In genomic region chr16:59421571-59422345, GRCm38 (mm10) we compare ENCODE assay signal across 21 mouse cellular contexts. TPM values are rescaled to one million over a fixed set of nuclear protein-coding genes. Genes with fewer than 3 reads are reported as not detected.
A peak's percentile ranks its signal among the peaks of the same experiment; 100 is the strongest.
DNase-seq lines count a peak whose midpoint lies in the region; ATAC-seq lines count a peak whose summit lies in the region.
"Had no signal": no experiment of that assay in that cellular context is flagged by ENCODE, and none has a peak within 500 bp of the region (broad histone marks: within the 10 kb centered on the region; RNA-seq: fewer than 3 reads in every experiment).

No protein-coding gene starts in this region.

- intact Hi-C loops in heart, postnatal 10 days (cut with DNase I) = loop anchor here (1.0 to 5.0 kb wide), 3 partner anchors 51 to 261 kb away; partner anchors contain the start of gene Riox2
- intact Hi-C loops in left cerebral cortex, postnatal 14 days (cut with DNase I) = loop anchor here (2.0 to 5.0 kb wide), 2 partner anchors 181 to 195 kb away; partner anchors contain the start of gene Crybg3

- no peak overlapping the region for H3K4me2 ChIP-seq in midbrain, embryonic 12.5 days (replicated peaks)
- no peak overlapping the region for H3K4me2 ChIP-seq in midbrain, embryonic 16.5 days (ENCODE audit: low read length)
- no peak overlapping the region for H3K4me2 ChIP-seq in embryonic facial prominence, embryonic 11.5 days (ENCODE audit: low read depth, low read length)
- peak overlapping the region; percentile 21 for H3K4me2 ChIP-seq in neural tube, embryonic 13.5 days
- H3K4me2 ChIP-seq in intestine, embryonic 15.5 days (replicated peaks) = no peak overlapping the region
- H3K4me2 ChIP-seq: limb, embryonic 15.5 days had no signal

- H3K36me3 ChIP-seq in heart, embryonic 10.5 days = no peaks in the 10 kb centered on the region
- no peaks in the 10 kb centered on the region for H3K36me3 ChIP-seq in midbrain, embryonic 12.5 days
- no peaks in the 10 kb centered on the region for H3K36me3 ChIP-seq in midbrain, embryonic 16.5 days (ENCODE audit: control insufficient read depth, insufficient read depth, low read length)
- no peaks in the 10 kb centered on the region for H3K36me3 ChIP-seq in embryonic facial prominence, embryonic 11.5 days (replicated peaks; ENCODE audit: control insufficient read depth, insufficient read depth, low read depth, low read length)
- H3K36me3 ChIP-seq in neural tube, embryonic 13.5 days = no peaks in the 10 kb centered on the region
- H3K36me3 ChIP-seq in intestine, embryonic 15.5 days = no peaks in the 10 kb centered on the region
- H3K36me3 ChIP-seq: forebrain, embryonic 10.5 days; limb, embryonic 15.5 days had no signal

- ATAC-seq in midbrain, embryonic 12.5 days (ENCODE audit: low FRiP score, low read depth) = peak; percentile 39; the same call in 1 of the 2 replicates
- no peak for ATAC-seq in midbrain, embryonic 16.5 days
- ATAC-seq in embryonic facial prominence, embryonic 11.5 days (replicated peaks; ENCODE audit: insufficient number of reproducible peaks, low FRiP score, low TSS enrichment, low read depth) = 0 out of 2 replicates have a peak, but pooled peaks have one; percentile 34
- ATAC-seq in neural tube, embryonic 13.5 days (ENCODE audit: low read depth) = peak; percentile 38; the same call in 1 of the 2 replicates
- ATAC-seq in intestine, embryonic 15.5 days = no peak

- 68% methylated on average over 13 of the region's 13 CpGs for WGBS in heart, embryonic 10.5 days
- WGBS in midbrain, embryonic 12.5 days = 41% methylated on average over 13 of the region's 13 CpGs
- 49% methylated on average over 13 of the region's 13 CpGs for WGBS in midbrain, embryonic 16.5 days
- WGBS in embryonic facial prominence, embryonic 11.5 days = 49% methylated on average over 13 of the region's 13 CpGs
- 24% methylated on average over 13 of the region's 13 CpGs for WGBS in neural tube, embryonic 13.5 days
- WGBS in intestine, embryonic 15.5 days = 54% methylated on average over 13 of the region's 13 CpGs

- no peak overlapping the region for H3K27ac ChIP-seq in heart, embryonic 10.5 days
- H3K27ac ChIP-seq in midbrain, embryonic 12.5 days (replicated peaks) = peak overlapping the region; percentile 25; the same call in 1 of the 2 replicates
- H3K27ac ChIP-seq in midbrain, embryonic 16.5 days (ENCODE audit: low read length) = no peak overlapping the region
- no peak overlapping the region for H3K27ac ChIP-seq in embryonic facial prominence, embryonic 11.5 days (replicated peaks; ENCODE audit: low read depth, low read length)
- peak overlapping the region; percentile 28; the same call in 1 of the 2 replicates for H3K27ac ChIP-seq in neural tube, embryonic 13.5 days (replicated peaks)
- no peak overlapping the region for H3K27ac ChIP-seq in intestine, embryonic 15.5 days
- H3K27ac ChIP-seq: forebrain, embryonic 10.5 days; limb, embryonic 15.5 days had no signal

- no peak overlapping the region for H3K9ac ChIP-seq in midbrain, embryonic 12.5 days (replicated peaks)
- no peak overlapping the region for H3K9ac ChIP-seq in midbrain, embryonic 16.5 days (ENCODE audit: low read depth, low read length)
- H3K9ac ChIP-seq in embryonic facial prominence, embryonic 11.5 days (replicated peaks; ENCODE audit: low read length) = no peak overlapping the region
- H3K9ac ChIP-seq in neural tube, embryonic 13.5 days = no peak overlapping the region
- H3K9ac ChIP-seq in intestine, embryonic 15.5 days = no peak overlapping the region
- H3K9ac ChIP-seq: limb, embryonic 15.5 days had no signal

- no peaks in the 10 kb centered on the region for H3K4me1 ChIP-seq in heart, embryonic 10.5 days
- peaks cover 3% of the 10 kb centered on the region; the same call in 1 of the 2 replicates for H3K4me1 ChIP-seq in midbrain, embryonic 12.5 days
- H3K4me1 ChIP-seq in midbrain, embryonic 16.5 days (ENCODE audit: control insufficient read depth, insufficient read depth, low read length) = no peaks in the 10 kb centered on the region; the same call in 1 of the 2 replicates
- no peaks in the 10 kb centered on the region for H3K4me1 ChIP-seq in embryonic facial prominence, embryonic 11.5 days (ENCODE audit: control insufficient read depth, insufficient read depth, low read length)
- peaks cover 12% of the 10 kb centered on the region for H3K4me1 ChIP-seq in neural tube, embryonic 13.5 days (replicated peaks)
- H3K4me1 ChIP-seq in intestine, embryonic 15.5 days (replicated peaks) = no peaks in the 10 kb centered on the region
- H3K4me1 ChIP-seq: limb, embryonic 15.5 days had no signal

- DNase-seq in heart, embryonic 10.5 days (ENCODE audit: low spot score) = peak; percentile 52
- no peak for DNase-seq in heart, postnatal 10 days
- no peak for DNase-seq in embryonic facial prominence, embryonic 11.5 days (ENCODE audit: low spot score)
- DNase-seq in left cerebral cortex, postnatal 14 days (ENCODE audit: low spot score in 2 of 2) = no peak
- DNase-seq: gastrocnemius, postnatal 25 days; thymus, adult 18-20 months had no signal

- no peaks in the 10 kb centered on the region for H3K9me3 ChIP-seq in heart, embryonic 10.5 days
- no peaks in the 10 kb centered on the region for H3K9me3 ChIP-seq in midbrain, embryonic 12.5 days
- H3K9me3 ChIP-seq in midbrain, embryonic 16.5 days (replicated peaks; ENCODE audit: control insufficient read depth, low read length, poor library complexity, severe bottlenecking) = no peaks in the 10 kb centered on the region
- no peaks in the 10 kb centered on the region for H3K9me3 ChIP-seq in embryonic facial prominence, embryonic 11.5 days (replicated peaks; ENCODE audit: control insufficient read depth, low read length)
- H3K9me3 ChIP-seq in neural tube, embryonic 13.5 days = no peaks in the 10 kb centered on the region
- H3K9me3 ChIP-seq in intestine, embryonic 15.5 days = no peaks in the 10 kb centered on the region
- H3K9me3 ChIP-seq: forebrain, embryonic 10.5 days; limb, embryonic 15.5 days had no signal

- no peaks in the 10 kb centered on the region for H3K27me3 ChIP-seq in heart, embryonic 10.5 days (ENCODE audit: insufficient read depth, poor library complexity, severe bottlenecking)
- H3K27me3 ChIP-seq in midbrain, embryonic 12.5 days = no peaks in the 10 kb centered on the region
- no peaks in the 10 kb centered on the region for H3K27me3 ChIP-seq in midbrain, embryonic 16.5 days (ENCODE audit: control insufficient read depth, insufficient read depth, low read depth, low read length)
- H3K27me3 ChIP-seq in embryonic facial prominence, embryonic 11.5 days (ENCODE audit: control insufficient read depth, insufficient read depth, low read length) = no peaks in the 10 kb centered on the region
- no peaks in the 10 kb centered on the region for H3K27me3 ChIP-seq in neural tube, embryonic 13.5 days
- no peaks in the 10 kb centered on the region for H3K27me3 ChIP-seq in intestine, embryonic 15.5 days (replicated peaks)
- H3K27me3 ChIP-seq: limb, embryonic 15.5 days had no signal

- no peak overlapping the region for H3K4me3 ChIP-seq in heart, embryonic 10.5 days
- H3K4me3 ChIP-seq in midbrain, embryonic 12.5 days = no peak overlapping the region
- no peak overlapping the region for H3K4me3 ChIP-seq in midbrain, embryonic 16.5 days (ENCODE audit: low read depth, low read length)
- no peak overlapping the region for H3K4me3 ChIP-seq in embryonic facial prominence, embryonic 11.5 days (ENCODE audit: low read depth, low read length)
- no peak overlapping the region for H3K4me3 ChIP-seq in neural tube, embryonic 13.5 days
- H3K4me3 ChIP-seq in intestine, embryonic 15.5 days (replicated peaks) = no peak overlapping the region
- H3K4me3 ChIP-seq: forebrain, embryonic 10.5 days; limb, embryonic 15.5 days had no signal

RNA-seq across cellular contexts. Expression of gene Gabrr3, which starts 14.6 kb away (rescaled TPM):
- not detected in 2 replicates for polyA plus RNA-seq in heart, embryonic 10.5 days (2016; fragmentation: Nextera tagmentation; extraction: Ambion mirVana)
- total RNA-seq in heart, postnatal 10 days (2021) = not detected
- 0.27 and 0.35 TPM in 2 replicates for polyA plus RNA-seq in midbrain, embryonic 12.5 days (2016; fragmentation: Nextera tagmentation; extraction: Ambion mirVana)
- polyA plus RNA-seq in midbrain, embryonic 16.5 days (2015; fragmentation: Nextera tagmentation; extraction: Ambion mirVana) = not detected in 2 replicates
- polyA plus RNA-seq in embryonic facial prominence, embryonic 11.5 days (2014; fragmentation: Nextera tagmentation; extraction: Ambion mirVana) = 0.20 and 0.22 TPM in 2 replicates
- 0.07 TPM in 1 of 2 replicates, not detected in the other for polyA plus RNA-seq in neural tube, embryonic 13.5 days (2015; fragmentation: Nextera tagmentation; extraction: Ambion mirVana)
- under 1 TPM in 1 of 2 experiments, not detected in 1; 0.11 TPM for total RNA-seq in left cerebral cortex, postnatal 14 days (2021)
- 0.03 TPM in 1 of 2 replicates, not detected in the other for polyA plus RNA-seq in intestine, embryonic 15.5 days (2015; fragmentation: Nextera tagmentation; extraction: Ambion mirVana)
- total RNA-seq: adrenal gland, adult 8-10 months; gastrocnemius, postnatal 25 days; megakaryocyte, adult 5-6 weeks had no signal
- polyA plus RNA-seq: heart, postnatal 0 days; inflammation-experienced regulatory T-cells, adult 6 months; limb, embryonic 15.5 days; liver, embryonic 16.5 days; urinary bladder, adult 2 months had no signal

RNA-seq across cellular contexts. Expression of gene Riox2, which starts 49.8 kb away (rescaled TPM):
- 35.8 and 40.0 TPM in 2 replicates for polyA plus RNA-seq in heart, embryonic 10.5 days (2016; fragmentation: Nextera tagmentation; extraction: Ambion mirVana)
- total RNA-seq in heart, postnatal 10 days (2021) = 10 to 100 TPM; 11.7 to 15.3 TPM
- polyA plus RNA-seq in midbrain, embryonic 12.5 days (2016; fragmentation: Nextera tagmentation; extraction: Ambion mirVana) = 19.3 and 19.9 TPM in 2 replicates
- 15.7 and 16.0 TPM in 2 replicates for polyA plus RNA-seq in midbrain, embryonic 16.5 days (2015; fragmentation: Nextera tagmentation; extraction: Ambion mirVana)
- polyA plus RNA-seq in embryonic facial prominence, embryonic 11.5 days (2014; fragmentation: Nextera tagmentation; extraction: Ambion mirVana) = 34.2 and 35.3 TPM in 2 replicates
- polyA plus RNA-seq in neural tube, embryonic 13.5 days (2015; fragmentation: Nextera tagmentation; extraction: Ambion mirVana) = 13.7 and 14.5 TPM in 2 replicates
- 10 to 100 TPM; 10.4 to 10.7 TPM for total RNA-seq in left cerebral cortex, postnatal 14 days (2021)
- polyA plus RNA-seq in intestine, embryonic 15.5 days (2015; fragmentation: Nextera tagmentation; extraction: Ambion mirVana) = 34.1 and 35.8 TPM in 2 replicates

RNA-seq across cellular contexts. Expression of gene Olfr209, which starts 58.0 kb away (rescaled TPM):
- not detected in 2 replicates for polyA plus RNA-seq in heart, embryonic 10.5 days (2016; fragmentation: Nextera tagmentation; extraction: Ambion mirVana)
- not detected for total RNA-seq in heart, postnatal 10 days (2021)
- polyA plus RNA-seq in midbrain, embryonic 12.5 days (2016; fragmentation: Nextera tagmentation; extraction: Ambion mirVana) = not detected in 2 replicates
- polyA plus RNA-seq in midbrain, embryonic 16.5 days (2015; fragmentation: Nextera tagmentation; extraction: Ambion mirVana) = not detected in 2 replicates
- polyA plus RNA-seq in embryonic facial prominence, embryonic 11.5 days (2014; fragmentation: Nextera tagmentation; extraction: Ambion mirVana) = not detected in 2 replicates
- polyA plus RNA-seq in neural tube, embryonic 13.5 days (2015; fragmentation: Nextera tagmentation; extraction: Ambion mirVana) = not detected in 2 replicates
- total RNA-seq in left cerebral cortex, postnatal 14 days (2021) = not detected
- not detected in 2 replicates for polyA plus RNA-seq in intestine, embryonic 15.5 days (2015; fragmentation: Nextera tagmentation; extraction: Ambion mirVana)
- total RNA-seq: adrenal gland, adult 8-10 months; gastrocnemius, postnatal 25 days; heart, adult 8-10 months; left cerebral cortex, postnatal 10 days; megakaryocyte, adult 5-6 weeks had no signal
- polyA plus RNA-seq: embryonic facial prominence, embryonic 14.5 days; forebrain, embryonic 10.5 days; heart, postnatal 0 days; inflammation-experienced regulatory T-cells, adult 6 months; limb, embryonic 15.5 days; liver, embryonic 16.5 days; urinary bladder, adult 2 months had no signal

Comparison
In these comparisons a context has a peak if more than half of its experiments do, and no peak if none do; other contexts are left out.
1. H3K27ac ChIP-seq: peak in midbrain, embryonic 12.5 days (single experiment) and neural tube, embryonic 13.5 days (single experiment); none in heart, embryonic 10.5 days (single experiment), midbrain, embryonic 16.5 days (single experiment), embryonic facial prominence, embryonic 11.5 days (single experiment) and intestine, embryonic 15.5 days (single experiment).
2. ATAC-seq: peak in midbrain, embryonic 12.5 days (single experiment), embryonic facial prominence, embryonic 11.5 days (single experiment) and neural tube, embryonic 13.5 days (single experiment); none in midbrain, embryonic 16.5 days (single experiment) and intestine, embryonic 15.5 days (single experiment).